Mouse (Mus musculus): ENCODE measurements around the gene Esrra.

- no peak for TF ChIP-seq CTCF (IDR thresholded peaks at IDR 0.05; ENCODE audit: borderline replicate concordance, insufficient read depth, low read depth, low read length)
- no peak for TF ChIP-seq POLR2A (IDR thresholded peaks at IDR 0.05; ENCODE audit: borderline replicate concordance, insufficient read depth, low read length)
Observed at GRCm38 (mm10) chr19:6918321-6918720, 3.3 kb downstream of the Esrra start.

Measured in cerebellum, adult 2 months (tissue).